Mouse (Mus musculus) adrenal gland, adult 8-10 months (tissue): ENCODE results near the gene Gm49384. TPM values are rescaled to one million over a fixed set of nuclear protein-coding genes. Genes with fewer than 3 reads are reported as not detected.
A peak's percentile ranks its signal among the peaks of the same experiment; 100 is the strongest.
"Not testable (repeated sequence)": the region's sequence is repeated elsewhere in the genome, so short reads cannot be mapped to it uniquely, and the experiment has no call there.

Experiments used
- DNase-seq: peaks from one replicate; pipeline ENCODE4 v3.0.0; 2022
- microRNA-seq, 2 experiments: library from miRNA; unstranded; fragments of <30 nt; microRNA quantifications; one replicate each; pipeline ENCODE4 v1.2.0; 2022
- total RNA-seq, 4 experiments: library from RNA; stranded (reverse); gene quantifications; 2 replicates each; pipeline ENCODE4 v1.2.4; 2022

Gm49384 gene
- total RNA-seq, 4 experiments from 2014 or later: 3.6 to 7.2 (median 5.3) TPM

DNA sequence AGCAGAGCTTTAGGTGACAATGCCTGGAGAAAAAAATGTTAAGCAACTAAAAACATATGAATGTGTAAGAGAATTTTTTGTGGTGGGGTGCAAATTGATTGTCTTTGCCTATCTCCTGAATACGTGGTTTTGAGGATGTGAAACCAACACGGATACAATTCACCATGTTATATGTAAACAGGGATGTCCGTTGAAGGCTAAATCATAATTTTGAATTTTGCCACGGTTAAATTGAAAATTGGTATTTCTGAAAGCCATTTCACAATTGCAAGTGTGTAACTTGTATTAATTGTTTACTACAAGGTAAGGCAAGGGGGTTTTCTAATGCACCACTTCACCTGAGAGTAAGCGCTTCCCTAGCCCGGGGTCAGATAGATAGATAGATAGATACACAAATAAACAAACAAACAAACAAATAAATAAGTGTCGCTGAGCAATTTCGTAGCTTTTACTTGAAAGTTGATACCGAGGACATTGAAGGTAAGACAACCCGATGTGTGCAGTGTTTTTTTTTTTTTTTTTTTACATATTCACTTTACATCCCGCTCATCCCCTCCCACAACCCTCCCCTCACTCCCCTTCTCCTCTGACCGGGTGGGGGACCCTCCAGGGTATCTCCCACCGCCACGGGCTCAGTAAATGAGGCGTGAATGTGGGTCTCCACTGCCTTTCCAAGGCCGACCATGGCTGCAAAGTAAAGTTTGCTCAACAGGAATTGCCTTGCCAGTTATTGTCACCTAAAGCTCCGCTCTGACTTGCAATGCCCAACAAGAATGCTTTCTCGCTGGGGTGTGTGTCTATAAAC is 36.2 kb downstream of the Gm49384 start:
- DNase-seq: no peak

DNA sequence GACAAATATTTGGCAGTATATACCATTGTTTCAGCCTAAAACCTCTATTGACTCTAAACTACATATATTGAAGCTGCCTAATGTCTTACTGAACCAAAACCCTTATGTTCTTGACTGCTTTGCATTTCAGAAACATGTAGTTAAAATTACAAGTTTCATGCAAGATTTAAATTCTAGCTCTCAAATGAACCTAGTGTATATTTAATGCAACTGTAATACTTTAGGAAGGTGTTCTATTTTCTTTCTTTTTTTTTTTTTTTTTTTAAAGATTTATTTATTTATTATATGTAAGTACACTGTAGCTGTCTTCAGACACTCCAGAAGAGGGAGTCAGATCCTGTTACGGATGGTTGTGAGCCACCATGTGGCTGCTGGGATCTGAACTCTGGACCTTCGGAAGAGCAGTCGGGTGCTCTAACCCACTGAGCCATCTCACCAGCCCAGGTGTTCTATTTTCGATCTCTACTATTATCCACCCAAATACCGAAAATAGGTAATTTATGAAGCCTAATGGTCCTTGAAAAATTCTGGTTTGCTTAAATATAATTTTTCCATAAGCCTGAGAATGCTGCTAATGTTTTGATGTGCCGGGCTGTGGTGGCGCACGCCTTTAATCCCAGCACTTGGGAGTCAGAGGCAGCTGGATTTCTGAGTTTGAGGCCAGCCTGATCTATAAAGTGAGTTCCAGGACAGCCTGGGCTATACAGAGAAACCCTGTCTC is 37.0 kb downstream of the Gm49384 start:
- DNase-seq: not testable (repeated sequence)

DNA sequence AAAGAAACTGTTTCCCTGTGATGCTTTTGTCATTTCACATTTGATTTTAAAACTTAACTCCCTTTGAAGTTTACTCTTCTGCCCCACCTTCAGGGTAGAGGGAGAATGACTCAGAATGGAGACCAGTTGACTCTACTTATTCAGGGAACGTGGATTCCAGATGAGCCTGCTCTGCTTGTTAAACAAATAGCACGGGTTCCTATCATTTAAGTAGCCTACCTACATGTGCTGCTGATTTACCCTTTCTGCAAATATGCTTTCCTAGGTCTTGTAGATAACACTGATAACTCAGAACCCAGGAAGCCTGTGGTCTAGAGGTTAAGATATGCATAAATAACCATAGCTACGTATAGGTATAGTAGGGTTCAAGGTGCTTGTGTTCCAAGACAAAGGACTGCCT is 39.2 kb downstream of the Gm49384 start:
- DNase-seq: no peak

DNA sequence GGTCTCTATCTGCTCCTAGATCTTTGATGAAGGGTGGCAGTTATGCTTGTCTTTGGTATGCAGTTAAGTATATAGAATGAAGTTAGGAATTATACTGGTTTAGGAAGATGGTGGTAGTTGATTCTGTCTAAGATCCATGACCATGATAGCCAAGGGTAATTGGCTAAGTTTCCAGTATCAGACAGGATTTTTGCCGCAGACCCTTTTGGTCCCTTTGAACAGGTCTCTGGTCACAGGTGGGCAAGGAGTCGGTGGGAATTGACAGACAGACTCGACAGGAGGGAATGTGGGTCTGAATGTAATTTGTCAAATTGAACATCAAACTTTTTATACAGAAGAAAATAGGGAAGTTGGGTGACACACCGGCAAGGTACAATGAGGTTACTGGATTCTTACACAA is 40.5 kb downstream of the Gm49384 start:
- not testable (repeated sequence) for DNase-seq

DNA sequence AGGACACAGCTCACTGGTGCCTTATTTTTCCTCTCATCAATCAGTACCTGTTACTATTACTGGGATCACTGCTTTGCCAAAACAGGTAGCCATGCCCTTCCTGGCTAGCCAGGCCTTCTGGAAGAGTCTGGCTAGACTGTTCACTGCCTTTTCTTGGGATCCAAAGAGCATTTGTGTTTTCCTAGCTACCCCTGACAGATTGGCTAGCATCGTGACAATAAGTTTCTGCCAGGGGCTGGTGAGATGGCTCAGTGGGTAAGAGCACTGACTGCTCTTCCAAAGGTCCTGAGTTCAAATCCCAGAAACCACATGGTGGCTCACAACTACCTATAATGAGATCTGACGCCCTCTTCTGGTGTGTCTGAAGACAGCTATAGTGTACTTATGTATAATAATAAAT is 43.4 kb downstream of the Gm49384 start:
- DNase-seq: not testable (repeated sequence)

DNA sequence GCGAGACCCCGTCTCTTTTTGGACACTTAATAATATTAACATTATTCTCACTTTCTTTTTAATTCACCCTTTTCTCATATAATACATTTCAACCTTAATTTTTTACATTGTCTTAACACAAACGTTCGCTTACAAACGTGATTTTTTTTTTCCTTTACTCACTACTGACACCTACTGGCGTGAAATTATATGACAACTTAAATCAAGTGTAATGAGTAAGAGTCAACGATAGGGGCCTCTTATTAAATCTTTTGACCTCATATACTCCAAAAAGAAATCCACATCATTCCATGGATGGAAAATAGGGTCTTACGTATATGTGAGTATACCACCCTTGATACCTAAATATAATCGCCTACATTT is 44.5 kb downstream of the Gm49384 start:
- DNase-seq: no peak

DNA sequence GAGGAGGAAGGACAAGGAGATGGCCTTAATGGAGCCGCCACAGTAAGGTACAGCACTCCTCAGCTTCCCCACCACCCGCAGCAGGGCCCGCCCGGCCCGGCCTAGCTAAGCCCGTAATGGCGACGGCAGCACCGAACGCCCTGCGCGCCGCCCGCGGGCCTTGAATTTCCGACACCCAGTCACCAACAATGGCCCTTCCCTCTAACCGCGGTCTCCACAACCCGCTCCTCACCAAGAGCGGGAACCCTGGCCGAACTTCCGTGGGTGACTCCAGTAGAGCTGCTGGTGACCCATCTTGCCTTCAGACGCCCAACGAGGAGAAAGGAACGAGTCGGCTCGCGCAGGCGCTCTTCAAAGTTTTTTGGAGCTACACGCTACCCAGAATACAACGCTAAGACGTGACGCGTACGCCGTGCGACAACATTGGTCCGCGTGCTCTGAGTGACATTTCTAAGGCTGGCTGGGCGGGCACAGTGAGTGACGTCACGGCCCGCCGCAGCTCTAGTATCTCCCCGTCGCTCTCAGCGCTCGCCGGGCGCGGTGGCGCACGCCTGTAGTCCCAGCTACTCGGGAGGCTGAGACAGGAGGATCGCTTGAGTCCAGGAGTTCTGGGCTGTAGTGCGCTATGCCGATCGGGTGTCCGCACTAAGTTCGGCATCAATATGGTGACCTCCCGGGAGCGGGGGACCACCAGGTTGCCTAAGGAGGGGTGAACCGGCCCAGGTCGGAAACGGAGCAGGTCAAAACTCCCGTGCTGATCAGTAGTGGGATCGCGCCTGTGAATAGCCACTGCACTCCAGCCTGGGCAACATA is 45.1 kb downstream of the Gm49384 start, which contains the start of gene Rps29:
TSS of gene Rps29 (minus strand) at position 422 of the 813 bp plus-strand sequence.
- peak; percentile 98 for DNase-seq

DNA sequence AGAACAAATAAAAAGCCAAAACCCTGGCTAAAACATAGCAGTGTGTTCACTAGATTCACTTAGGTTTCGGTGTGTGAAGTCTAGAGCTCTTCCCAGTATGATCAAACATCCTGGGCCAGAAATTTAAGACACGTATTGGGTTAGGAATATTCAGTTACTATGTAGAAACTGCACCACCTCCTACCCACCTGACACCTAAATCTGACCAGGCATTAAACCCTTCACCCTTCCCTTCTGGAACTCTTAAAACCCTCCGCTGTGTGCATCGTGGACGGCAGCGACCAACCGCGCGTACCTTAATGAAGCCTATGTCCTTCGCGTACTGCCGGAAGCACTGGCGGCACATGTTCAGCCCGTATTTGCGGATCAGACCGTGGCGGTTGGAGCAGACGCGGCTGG is 45.7 kb downstream of the Gm49384 start:
- DNase-seq: no peak

DNA sequence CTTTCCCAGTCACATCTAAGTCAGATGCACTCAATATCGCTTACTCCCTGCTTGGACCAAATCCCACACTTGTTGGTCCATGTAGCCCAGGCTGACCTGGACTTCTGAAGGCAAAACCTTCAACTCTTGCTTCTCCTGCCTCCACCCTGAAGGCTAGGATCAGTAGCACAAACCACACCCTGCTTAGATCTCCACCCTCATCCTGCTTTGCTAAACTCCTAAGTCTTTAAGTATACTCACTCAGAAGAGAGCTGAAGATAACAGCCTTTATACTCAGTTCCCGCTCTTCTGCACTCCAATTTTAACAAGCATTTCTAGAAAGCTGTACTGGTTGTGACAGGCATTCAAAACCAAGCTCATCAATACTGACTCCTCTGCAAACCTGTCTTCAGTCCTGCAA is 47.0 kb downstream of the Gm49384 start:
- no peak for DNase-seq

DNA sequence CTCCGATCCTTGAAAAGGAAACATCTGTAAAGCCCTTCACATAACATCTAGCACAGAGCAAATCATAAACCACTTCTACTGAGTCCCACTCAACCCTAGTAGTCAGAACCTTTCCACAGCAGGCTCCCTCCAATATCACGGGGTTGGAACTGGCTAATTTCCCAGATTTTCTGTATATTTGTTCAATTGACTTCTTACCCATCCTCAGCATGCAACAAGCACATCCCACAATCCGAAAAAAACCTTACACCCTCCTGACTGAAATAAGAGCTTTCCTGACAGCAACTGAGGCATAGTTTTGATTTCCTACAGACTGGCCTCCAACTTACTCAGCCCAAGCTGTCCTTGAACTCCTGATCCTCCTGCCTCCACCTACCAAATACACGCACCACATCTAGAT is 47.6 kb downstream of the Gm49384 start:
- no peak for DNase-seq

DNA sequence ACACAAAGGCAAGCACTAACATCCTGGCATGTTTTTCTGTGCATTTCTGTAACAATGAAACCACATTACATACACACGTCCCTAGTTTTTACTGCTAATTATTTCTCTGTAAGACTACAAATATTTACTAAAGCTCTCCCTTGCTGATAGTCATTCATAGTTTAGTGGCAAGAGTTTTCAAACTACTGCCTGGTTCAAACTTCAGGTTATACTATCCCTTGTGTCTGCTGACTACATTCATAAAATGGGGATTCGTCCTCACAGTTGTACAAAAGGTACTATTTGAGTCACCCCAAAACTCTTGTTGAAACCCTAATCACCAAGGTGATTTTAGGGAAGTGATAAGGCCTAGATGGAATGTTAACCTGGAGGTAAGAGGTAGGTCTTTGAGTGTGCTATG is 48.1 kb downstream of the Gm49384 start:
- DNase-seq: no peak

DNA sequence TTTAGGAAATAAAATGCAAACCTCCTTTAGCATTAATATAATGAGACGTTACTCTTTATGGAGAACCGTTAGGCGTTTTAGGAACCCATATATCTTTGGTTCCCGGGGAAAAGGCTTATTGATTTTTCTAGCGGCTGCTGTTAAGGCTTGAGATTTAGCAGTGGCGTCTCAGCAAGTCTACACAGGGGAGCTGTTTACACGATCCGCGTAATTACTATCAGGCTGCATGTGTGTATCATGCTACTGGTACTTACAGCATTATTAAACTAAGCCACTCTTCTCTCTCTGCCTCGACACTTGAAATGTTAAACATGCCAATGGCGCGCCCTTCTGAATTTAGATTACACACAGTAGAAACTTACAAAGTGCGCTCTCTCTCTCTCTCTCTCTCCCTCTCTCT is 54.0 kb downstream of the Gm49384 start:
- DNase-seq: no peak

DNA sequence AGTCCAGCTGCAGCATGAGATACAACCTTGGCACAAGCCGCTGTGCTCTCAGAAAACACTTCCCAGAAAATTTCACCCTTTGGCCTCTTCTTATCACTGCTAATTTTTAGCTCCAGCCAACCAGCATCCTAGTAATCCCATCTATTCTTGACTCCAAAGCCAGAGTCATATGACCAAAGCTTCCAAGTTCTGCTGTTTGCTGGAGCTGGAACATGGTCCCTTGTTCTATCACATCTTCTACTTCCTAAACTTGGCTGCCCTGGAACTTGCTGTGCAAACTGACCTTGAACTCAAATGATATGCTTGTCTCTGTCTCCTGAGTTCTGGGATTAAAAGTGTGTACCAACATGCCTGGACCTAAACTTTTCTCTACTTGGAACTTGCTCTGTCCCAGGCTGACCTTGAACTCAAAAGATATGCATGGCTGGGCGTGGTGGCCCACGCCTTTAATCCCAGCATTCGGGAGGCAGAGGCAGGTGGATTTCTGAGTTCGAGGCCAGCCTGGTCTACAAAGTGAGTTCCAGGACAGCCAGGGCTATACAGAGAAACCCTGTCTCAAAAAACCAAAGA is 56.8 kb downstream of the Gm49384 start:
- DNase-seq: no peak

DNA sequence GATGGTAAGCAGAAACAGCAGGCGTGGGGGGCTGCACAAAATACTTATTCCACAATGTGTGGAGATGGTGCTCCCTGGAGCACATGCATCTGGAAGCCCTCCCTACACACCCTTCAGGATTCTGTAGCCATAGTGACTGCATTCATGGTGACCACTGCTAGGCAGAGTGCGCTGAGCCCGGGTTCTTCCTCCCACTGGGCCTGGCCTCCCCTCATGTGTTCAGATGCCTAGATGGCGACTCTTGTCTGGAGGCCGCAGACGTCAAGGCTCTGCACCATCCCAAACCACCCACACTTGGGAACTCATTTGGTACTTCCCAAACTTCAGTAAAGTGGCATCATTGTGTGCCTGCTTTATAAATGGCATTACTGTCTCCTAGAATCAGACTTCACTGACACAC is 60.6 kb downstream of the Gm49384 start:
- DNase-seq: no peak

DNA sequence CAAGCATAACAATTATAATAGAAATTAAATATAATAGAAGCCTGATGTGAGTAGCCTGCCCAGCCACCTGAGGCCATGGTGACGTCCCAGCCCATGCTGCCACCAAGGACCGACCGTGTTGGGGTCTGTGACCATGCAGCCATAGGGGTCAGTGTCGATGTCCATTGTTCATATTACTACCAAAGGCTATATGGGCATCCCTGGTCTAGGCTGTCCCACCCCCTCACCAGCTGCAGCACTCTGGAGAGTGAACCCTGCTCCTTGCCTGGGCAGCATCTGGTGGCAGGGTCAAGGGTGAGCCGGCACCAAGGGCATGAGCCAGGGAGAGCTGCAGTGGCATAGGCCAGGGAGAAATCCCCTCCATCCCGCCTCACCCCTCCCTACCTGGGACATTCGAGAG is 64.2 kb downstream of the Gm49384 start:
- DNase-seq: no peak

Small RNA genes within 50 kb of the gene (microRNA-seq; reads per million reads assigned to microRNA genes)
- gene Gm47287: 0 reads per million in 2 experiments
- gene Gm47295: 0.70 to 1.5 reads per million in 2 experiments

Other genes with a start within 250 kb of the Gm49384 start
- gene Rps29, start 45.1 kb downstream of the Gm49384 start, total RNA-seq: 1,000 to 10,000 TPM; 1,288 to 1,496 (median 1,367) TPM
- gene Lrr1, start 35.5 kb downstream of the Gm49384 start, total RNA-seq: not detected
- gene Rpl36al, start 20.2 kb downstream of the Gm49384 start, total RNA-seq: 100 to 1,000 TPM; 457 to 680 (median 548) TPM
- gene Mgat2, start 20.1 kb downstream of the Gm49384 start, total RNA-seq: 10 to 100 TPM; 59.8 to 89.4 (median 61.3) TPM
- gene Gm49383, start 7.2 kb downstream of the Gm49384 start, total RNA-seq: 1 to 10 TPM; 5.1 to 8.0 (median 5.8) TPM
- gene Dnaaf2, start 5.8 kb downstream of the Gm49384 start, total RNA-seq: 1 to 10 TPM in 3 of 4 experiments, under 1 TPM in 1; 0.94 to 2.2 (median 1.5) TPM
- 1 to 10 TPM; 1.9 to 2.6 (median 2.4) TPM for gene Pole2, start 23.9 kb upstream of the Gm49384 start, total RNA-seq
- 10 to 100 TPM in 1 of 4 experiments, 1 to 10 TPM in 3; 5.8 to 10.7 (median 8.9) TPM for gene Klhdc1, start 36.9 kb upstream of the Gm49384 start, total RNA-seq
- gene Klhdc2, start 92.4 kb upstream of the Gm49384 start, total RNA-seq: 10 to 100 TPM; 65.7 to 67.2 (median 67.0) TPM
- gene Nemf, start 152.9 kb upstream of the Gm49384 start, total RNA-seq: 10 to 100 TPM; 41.6 to 80.5 (median 55.2) TPM
- gene Arf6, start 167.9 kb upstream of the Gm49384 start, total RNA-seq: 100 to 1,000 TPM; 108 to 148 (median 117) TPM
- gene Gm9887, start 168.2 kb upstream of the Gm49384 start, total RNA-seq: under 1 TPM in 2 of 4 experiments, not detected in 2; 0.73 to 0.86 TPM